ENCODE assay signal across 8 mouse cellular contexts in genomic region chr9:106822381-106823104, GRCm38 (mm10). TPM values are rescaled to one million over a fixed set of nuclear protein-coding genes. Genes with fewer than 3 reads are reported as not detected.
DNase-seq lines count a peak whose midpoint lies in the region; ATAC-seq and TF ChIP-seq lines count a peak whose summit lies in the region.

No protein-coding gene starts in this region.

- peak overlapping the region; percentile 63 for H3K4me2 ChIP-seq in heart, embryonic 11.5 days
- H3K4me2 ChIP-seq in kidney, embryonic 16.5 days (replicated peaks; ENCODE audit: low read depth, low read length), result peak overlapping the region; percentile 73
- peak overlapping the region; percentile 67 for H3K4me2 ChIP-seq in liver, embryonic 12.5 days
- peak overlapping the region; percentile 56 for H3K4me2 ChIP-seq in stomach, embryonic 16.5 days (ENCODE audit: low read depth, low read length)

- 2% methylated on average over 32 of the region's 32 CpGs for WGBS in heart, embryonic 11.5 days (ENCODE audit: insufficient replicate concordance)
- 1% methylated on average over 32 of the region's 32 CpGs for WGBS in kidney, embryonic 16.5 days
- WGBS in liver, embryonic 12.5 days (ENCODE audit: insufficient replicate concordance), result under 1% methylated on average over 32 of the region's 32 CpGs
- WGBS in stomach, embryonic 16.5 days, result 1% methylated on average over 32 of the region's 32 CpGs

- H3K9me3 ChIP-seq in heart, embryonic 11.5 days (replicated peaks; ENCODE audit: control insufficient read depth, low read length), result no peaks in the 10 kb centered on the region
- H3K9me3 ChIP-seq in kidney, embryonic 16.5 days (ENCODE audit: low read length), result no peaks in the 10 kb centered on the region
- H3K9me3 ChIP-seq in liver, embryonic 12.5 days (replicated peaks), result no peaks in the 10 kb centered on the region
- H3K9me3 ChIP-seq in stomach, embryonic 16.5 days (replicated peaks; ENCODE audit: control insufficient read depth, low read length), result no peaks in the 10 kb centered on the region

- ATAC-seq in erythroblast, adult 5-6 weeks (replicated peaks; ENCODE audit: low FRiP score, poor library complexity, severe bottlenecking), result peak; percentile 92
- ATAC-seq in heart, embryonic 11.5 days (replicated peaks; ENCODE audit: insufficient number of reproducible peaks, low FRiP score, low TSS enrichment), result peak; percentile 89
- peak; percentile 87 for ATAC-seq in kidney, embryonic 16.5 days (ENCODE audit: low FRiP score, low TSS enrichment)
- peak; percentile 87 for ATAC-seq in liver, embryonic 12.5 days
- ATAC-seq in stomach, embryonic 16.5 days (ENCODE audit: insufficient read depth, low FRiP score), result peak; percentile 87

- peaks cover 33% of the 10 kb centered on the region for H3K79me3 ChIP-seq in C2C12 (ENCODE audit: low read depth)

- DNase-seq in brain, adult 2 months (ENCODE audit: low read depth, low spot score), result peak; percentile 82
- peak; percentile 87 for DNase-seq in natural killer cell, adult 2 months (ENCODE audit: low spot score in 2 of 2)

- H3ac ChIP-seq in C2C12 (ENCODE audit: control insufficient read depth, insufficient read length, low read depth), result peak overlapping the region; percentile 62

- H3K4me1 ChIP-seq in heart, embryonic 11.5 days (ENCODE audit: control insufficient read depth, insufficient read depth, low read length), result no peaks in the 10 kb centered on the region; the same call in 1 of the 2 replicates
- peaks cover 6% of the 10 kb centered on the region for H3K4me1 ChIP-seq in kidney, embryonic 16.5 days (ENCODE audit: insufficient read depth, low read length)
- H3K4me1 ChIP-seq in liver, embryonic 12.5 days, result peaks cover 36% of the 10 kb centered on the region
- 0 out of 2 replicates have a peak, but pooled peaks cover 4% of the 10 kb centered on the region for H3K4me1 ChIP-seq in stomach, embryonic 16.5 days (ENCODE audit: control insufficient read depth, insufficient read depth, low read length)

- peaks cover 54% of the 10 kb centered on the region for H3K79me2 ChIP-seq in C2C12 (ENCODE audit: control insufficient read depth, insufficient read depth)

- H3K9ac ChIP-seq in heart, embryonic 11.5 days (ENCODE audit: low read depth, low read length), result peak overlapping the region; percentile 90
- peak overlapping the region; percentile 93 for H3K9ac ChIP-seq in kidney, embryonic 16.5 days (replicated peaks; ENCODE audit: low read length)
- peak overlapping the region; percentile 96 for H3K9ac ChIP-seq in liver, embryonic 12.5 days
- H3K9ac ChIP-seq in stomach, embryonic 16.5 days (ENCODE audit: low read length), result peak overlapping the region; percentile 91

- no peaks in the 10 kb centered on the region for H3K27me3 ChIP-seq in C2C12 (ENCODE audit: control insufficient read depth, insufficient read depth, insufficient read length)
- H3K27me3 ChIP-seq in heart, embryonic 11.5 days (ENCODE audit: control insufficient read depth, insufficient read depth, low read length), result no peaks in the 10 kb centered on the region
- no peaks in the 10 kb centered on the region for H3K27me3 ChIP-seq in kidney, embryonic 16.5 days (ENCODE audit: insufficient read depth, low read length)
- no peaks in the 10 kb centered on the region for H3K27me3 ChIP-seq in liver, embryonic 12.5 days (replicated peaks)
- H3K27me3 ChIP-seq in stomach, embryonic 16.5 days (ENCODE audit: control insufficient read depth, insufficient read depth, low read length), result no peaks in the 10 kb centered on the region

- no peak for TF ChIP-seq CTCF in C2C12 (IDR thresholded peaks at IDR 0.05; ENCODE audit: control insufficient read depth, insufficient read depth, insufficient read length)

- peak overlapping the region; percentile 92 for H3K27ac ChIP-seq in heart, embryonic 11.5 days (ENCODE audit: low read depth, low read length)
- peak overlapping the region; percentile 90 for H3K27ac ChIP-seq in kidney, embryonic 16.5 days (ENCODE audit: low read length)
- peak overlapping the region; percentile 94 for H3K27ac ChIP-seq in liver, embryonic 12.5 days
- H3K27ac ChIP-seq in stomach, embryonic 16.5 days (ENCODE audit: low read length), result peak overlapping the region; percentile 89

- H3K36me3 ChIP-seq in C2C12 (ENCODE audit: control insufficient read depth, insufficient read depth), result no peaks in the 10 kb centered on the region
- H3K36me3 ChIP-seq in heart, embryonic 11.5 days (ENCODE audit: control insufficient read depth, insufficient read depth, low read length), result no peaks in the 10 kb centered on the region
- H3K36me3 ChIP-seq in kidney, embryonic 16.5 days (ENCODE audit: insufficient read depth, low read length), result no peaks in the 10 kb centered on the region
- peaks cover 8% of the 10 kb centered on the region; the same call in 1 of the 2 replicates for H3K36me3 ChIP-seq in liver, embryonic 12.5 days
- no peaks in the 10 kb centered on the region for H3K36me3 ChIP-seq in stomach, embryonic 16.5 days (ENCODE audit: control insufficient read depth, insufficient read depth, low read length)

- H3K4me3 ChIP-seq in C2C12 (ENCODE audit: insufficient read depth, poor library complexity, severe bottlenecking), result peak overlapping the region; percentile 80
- peak overlapping the region; percentile 90 for H3K4me3 ChIP-seq in heart, embryonic 11.5 days (ENCODE audit: low read depth, low read length)
- peak overlapping the region; percentile 86 for H3K4me3 ChIP-seq in kidney, embryonic 16.5 days (ENCODE audit: low read length)
- H3K4me3 ChIP-seq in liver, embryonic 12.5 days, result peak overlapping the region; percentile 100
- H3K4me3 ChIP-seq in stomach, embryonic 16.5 days (replicated peaks; ENCODE audit: low read length), result peak overlapping the region; percentile 73

TF ChIP-seq in C2C12, 6 proteins besides CTCF, POLR2A, EP300 and RAD21:
- TF ChIP-seq MAX (IDR thresholded peaks at IDR 0.05) (no peak), USF1 (IDR thresholded peaks at IDR 0.05; ENCODE audit: low read depth) (no peak), CEBPB (IDR thresholded peaks at IDR 0.05; ENCODE audit: low read depth) (no peak), MYOG (IDR thresholded peaks at IDR 0.05; ENCODE audit: control insufficient read depth, extremely low read depth, insufficient read length) (no peak), MYOD1 (IDR thresholded peaks at IDR 0.05; ENCODE audit: control insufficient read depth, insufficient read length, low read depth) (no peak), FOSL1 (IDR thresholded peaks at IDR 0.05; ENCODE audit: insufficient read depth, low read length, poor library complexity, severe bottlenecking) (no peak)

RNA-seq across cellular contexts. Expression of gene Dcaf1, which starts 0.9 kb away (rescaled TPM):
- 17.1 TPM for polyA plus RNA-seq in C2C12 (2012; fragmentation: generic; extraction: Trizol)
- total RNA-seq in erythroblast, adult 5-6 weeks (2015; ENCODE audit: low replicate concordance), result 4.8 and 27.9 TPM in 2 replicates
- 16.5 and 19.1 TPM in 2 replicates for total RNA-seq in erythroblast, adult 5-6 weeks (2017; ENCODE audit: low replicate concordance)
- polyA plus RNA-seq in heart, embryonic 11.5 days (2014; fragmentation: Nextera tagmentation; extraction: Ambion mirVana), result 21.7 and 23.5 TPM in 2 replicates
- polyA plus RNA-seq in kidney, embryonic 16.5 days (2015; fragmentation: Nextera tagmentation; extraction: Ambion mirVana), result 25.5 and 31.4 TPM in 2 replicates
- 18.6 and 19.3 TPM in 2 replicates for polyA plus RNA-seq in liver, embryonic 12.5 days (2016; fragmentation: Nextera tagmentation; extraction: Ambion mirVana)
- polyA plus RNA-seq in stomach, embryonic 16.5 days (2015; fragmentation: Nextera tagmentation; extraction: Ambion mirVana), result 19.2 and 19.7 TPM in 2 replicates

RNA-seq across cellular contexts. Expression of gene Rad54l2, which starts 33.5 kb away (rescaled TPM):
- polyA plus RNA-seq in C2C12 (2012; fragmentation: generic; extraction: Trizol), result 8.0 TPM
- total RNA-seq in erythroblast, adult 5-6 weeks (2015; ENCODE audit: low replicate concordance), result 2.1 and 4.4 TPM in 2 replicates
- 2.9 and 3.2 TPM in 2 replicates for total RNA-seq in erythroblast, adult 5-6 weeks (2017; ENCODE audit: low replicate concordance)
- polyA plus RNA-seq in heart, embryonic 11.5 days (2014; fragmentation: Nextera tagmentation; extraction: Ambion mirVana), result 3.2 and 5.8 TPM in 2 replicates
- 6.7 and 7.2 TPM in 2 replicates for polyA plus RNA-seq in kidney, embryonic 16.5 days (2015; fragmentation: Nextera tagmentation; extraction: Ambion mirVana)
- polyA plus RNA-seq in liver, embryonic 12.5 days (2016; fragmentation: Nextera tagmentation; extraction: Ambion mirVana), result 3.9 and 4.0 TPM in 2 replicates
- polyA plus RNA-seq in stomach, embryonic 16.5 days (2015; fragmentation: Nextera tagmentation; extraction: Ambion mirVana), result 4.0 and 4.8 TPM in 2 replicates

Comparison
In these comparisons a context has a peak if more than half of its experiments do, and no peak if none do; other contexts are left out.
1. Peak in every context shown above with its lines: DNase-seq, ATAC-seq, H3K4me3 ChIP-seq and H3K27ac ChIP-seq.